Mouse (Mus musculus) liver, embryonic 15.5 days (tissue): Measurements from ENCODE around the gene Apoc3. TPM values are rescaled to one million over a fixed set of nuclear protein-coding genes. Genes with fewer than 3 reads are reported as not detected.

ENCODE experiments used
- ATAC-seq: fragments of 200-750 bp; cut with Nextera tagmentation; 2 replicates; pipeline ENCODE4 v1.8.0; 2017; ENCODE audit warnings: moderate number of reproducible peaks, mild to moderate bottlenecking, moderate library complexity; ENCODE audit not compliant: insufficient read depth
- H3K27ac ChIP-seq: fragments of 300-500 bp; sonication (generic); replicated peaks from 2 replicates; pipeline ENCODE4 v1.5.1; 2015; ENCODE audit warnings: mild to moderate bottlenecking, inconsistent platforms
- H3K27me3 ChIP-seq: fragments of 300-500 bp; sonication (generic); 2 replicates; pipeline ENCODE4 v1.6.1; 2015; ENCODE audit warnings: mild to moderate bottlenecking, inconsistent platforms
- H3K36me3 ChIP-seq: fragments of 300-500 bp; sonication (generic); replicated peaks from 2 replicates; pipeline ENCODE4 v1.6.1; 2015; ENCODE audit warnings: moderate library complexity, mild to moderate bottlenecking, inconsistent platforms
- H3K4me1 ChIP-seq: fragments of 300-500 bp; sonication (generic); replicated peaks from 2 replicates; pipeline ENCODE4 v1.6.1; 2015; ENCODE audit warnings: inconsistent platforms
- H3K4me2 ChIP-seq: fragments of 300-500 bp; sonication (generic); 2 replicates; pipeline ENCODE4 v1.6.1; 2015; ENCODE audit warnings: moderate library complexity, mild to moderate bottlenecking, inconsistent platforms
- H3K4me3 ChIP-seq: fragments of 300-500 bp; sonication (generic); replicated peaks from 2 replicates; pipeline ENCODE4 v1.5.1; 2015; ENCODE audit warnings: mild to moderate bottlenecking, inconsistent platforms
- H3K9ac ChIP-seq: fragments of 300-500 bp; sonication (generic); 2 replicates; pipeline ENCODE4 v1.6.1; 2015; ENCODE audit warnings: moderate library complexity, mild to moderate bottlenecking, inconsistent platforms
- H3K9me3 ChIP-seq: fragments of 300-500 bp; sonication (generic); replicated peaks from 2 replicates; pipeline ENCODE4 v1.6.1; 2016; ENCODE audit warnings: inconsistent platforms
- WGBS: fragments of 180-500 bp; shearing (Covaris S2); methylation state at CpG from one replicate; pipeline ENCODE4 v1.1.7; 2015; ENCODE audit warnings: mixed read lengths; ENCODE audit not compliant: insufficient replicate concordance; 5-methylcytosine and 5-hydroxymethylcytosine counted together
- polyA plus RNA-seq: library from polyadenylated mRNA; unstranded; fragments of >200 nt; fragmentation: Nextera tagmentation; extraction: Ambion mirVana; gene quantifications from 2 replicates; pipeline ENCODE4 v1.2.1, GENCODE M21; 2015

Gene Apoc3
- polyA plus RNA-seq, 1 experiment from 2014 or later = 6.8 TPM

GRCm38 (mm10) chr9:46192642-46193041, 42.8 kb downstream of the Apoc3 start:
- H3K4me1 ChIP-seq = 0 out of 2 replicates have a peak, but pooled peaks cover 4% of the 10 kb centered on the region
- WGBS = 76% methylated on average over 6 of the region's 6 CpGs
- H3K36me3 ChIP-seq = peaks cover 10% of the 10 kb centered on the region
- no peak overlapping the region for H3K4me3 ChIP-seq
- H3K9ac ChIP-seq = no peak overlapping the region
- H3K27me3 ChIP-seq = no peaks in the 10 kb centered on the region
- no peaks in the 10 kb centered on the region for H3K9me3 ChIP-seq
- no peak overlapping the region for H3K4me2 ChIP-seq
- no peak overlapping the region for H3K27ac ChIP-seq
- ATAC-seq = no peak

- Histone ChIP-seq H3K4me3 (no peak overlapping the region), H3K4me1 (no peaks in the 10 kb centered on the region), H3K27me3 (no peaks in the 10 kb centered on the region), H3K9me3 (no peaks in the 10 kb centered on the region), H3K27ac (no peak overlapping the region), H3K36me3 (peaks cover 10% of the 10 kb centered on the region), H3K9ac (no peak overlapping the region), H3K4me2 (no peak overlapping the region)
- 57% methylated on average over 1 of the region's 1 CpGs for WGBS
- ATAC-seq = no peak
Observed at GRCm38 (mm10) chr9:46191644-46192043, 43.8 kb downstream of the Apoc3 start.

GRCm38 (mm10) chr9:46191234-46191633, 44.2 kb downstream of the Apoc3 start:
- peaks cover 10% of the 10 kb centered on the region for H3K36me3 ChIP-seq
- no peaks in the 10 kb centered on the region for H3K4me1 ChIP-seq
- H3K27me3 ChIP-seq = no peaks in the 10 kb centered on the region
- no peak overlapping the region for H3K9ac ChIP-seq
- WGBS = 67% methylated on average over 8 of the region's 8 CpGs
- no peak overlapping the region for H3K4me3 ChIP-seq
- no peak overlapping the region for H3K4me2 ChIP-seq
- H3K9me3 ChIP-seq = no peaks in the 10 kb centered on the region
- no peak for ATAC-seq
- H3K27ac ChIP-seq = no peak overlapping the region

GRCm38 (mm10) chr9:46189381-46189780, 46.1 kb downstream of the Apoc3 start:
- Histone ChIP-seq H3K27me3 (no peaks in the 10 kb centered on the region), H3K4me1 (no peaks in the 10 kb centered on the region), H3K4me3 (no peak overlapping the region), H3K27ac (no peak overlapping the region), H3K9me3 (no peaks in the 10 kb centered on the region), H3K4me2 (no peak overlapping the region), H3K9ac (no peak overlapping the region), H3K36me3 (no peaks in the 10 kb centered on the region; the same call in 1 of the 2 replicates)
- no peak for ATAC-seq
- WGBS = 79% methylated on average over 10 of the region's 10 CpGs

- Histone ChIP-seq H3K27ac (no peak overlapping the region), H3K4me1 (no peaks in the 10 kb centered on the region), H3K4me3 (no peak overlapping the region), H3K27me3 (no peaks in the 10 kb centered on the region), H3K9ac (no peak overlapping the region), H3K36me3 (no peaks in the 10 kb centered on the region), H3K4me2 (no peak overlapping the region), H3K9me3 (no peaks in the 10 kb centered on the region)
- WGBS = 90% methylated on average over 5 of the region's 5 CpGs
- no peak for ATAC-seq
Observed at GRCm38 (mm10) chr9:46188956-46189355, 46.5 kb downstream of the Apoc3 start.

GRCm38 (mm10) chr9:46188370-46188769, 47.1 kb downstream of the Apoc3 start:
- no peaks in the 10 kb centered on the region for H3K27me3 ChIP-seq
- no peak for ATAC-seq
- 75% methylated on average over 4 of the region's 4 CpGs for WGBS
- H3K9me3 ChIP-seq = no peaks in the 10 kb centered on the region
- H3K4me2 ChIP-seq = no peak overlapping the region
- H3K36me3 ChIP-seq = no peaks in the 10 kb centered on the region
- no peak overlapping the region for H3K9ac ChIP-seq
- no peak overlapping the region for H3K4me3 ChIP-seq
- no peaks in the 10 kb centered on the region for H3K4me1 ChIP-seq
- H3K27ac ChIP-seq = no peak overlapping the region

- H3K9me3 ChIP-seq = no peaks in the 10 kb centered on the region
- H3K4me3 ChIP-seq = no peak overlapping the region
- H3K4me1 ChIP-seq = no peaks in the 10 kb centered on the region
- 74% methylated on average over 1 of the region's 1 CpGs for WGBS
- 0 out of 2 replicates have a peak, but pooled peaks cover 6% of the 10 kb centered on the region for H3K36me3 ChIP-seq
- no peak overlapping the region for H3K4me2 ChIP-seq
- no peak for ATAC-seq
- no peak overlapping the region for H3K27ac ChIP-seq
- no peak overlapping the region for H3K9ac ChIP-seq
- H3K27me3 ChIP-seq = no peaks in the 10 kb centered on the region
Observed at GRCm38 (mm10) chr9:46186387-46186786, 49.0 kb downstream of the Apoc3 start.

- H3K9ac ChIP-seq = no peak overlapping the region
- H3K4me2 ChIP-seq = no peak overlapping the region
- H3K9me3 ChIP-seq = no peaks in the 10 kb centered on the region
- H3K4me3 ChIP-seq = no peak overlapping the region
- no peak for ATAC-seq
- H3K36me3 ChIP-seq = 0 out of 2 replicates have a peak, but pooled peaks cover 6% of the 10 kb centered on the region
- H3K4me1 ChIP-seq = no peaks in the 10 kb centered on the region
- H3K27ac ChIP-seq = no peak overlapping the region
- H3K27me3 ChIP-seq = no peaks in the 10 kb centered on the region
- 10% methylated on average over 2 of the region's 2 CpGs for WGBS
Observed at GRCm38 (mm10) chr9:46185191-46185590, 50.2 kb downstream of the Apoc3 start.

- H3K9ac ChIP-seq = no peak overlapping the region
- no peak overlapping the region for H3K4me2 ChIP-seq
- H3K9me3 ChIP-seq = no peaks in the 10 kb centered on the region
- 67% methylated on average over 5 of the region's 5 CpGs for WGBS
- ATAC-seq = no peak
- no peaks in the 10 kb centered on the region for H3K4me1 ChIP-seq
- H3K27ac ChIP-seq = no peak overlapping the region
- no peaks in the 10 kb centered on the region for H3K27me3 ChIP-seq
- peaks cover 6% of the 10 kb centered on the region; the same call in 1 of the 2 replicates for H3K36me3 ChIP-seq
- no peak overlapping the region for H3K4me3 ChIP-seq
Observed at GRCm38 (mm10) chr9:46184542-46184941, 50.9 kb downstream of the Apoc3 start.

Other genes starting within 250 kb of the Apoc3 start
- 61.2 and 65.7 TPM in 2 replicates for gene Pafah1b2, start 222.9 kb downstream of the Apoc3 start, polyA plus RNA-seq
- 3.2 and 3.4 TPM in 2 replicates for gene Sik3, start 222.8 kb downstream of the Apoc3 start, polyA plus RNA-seq
- gene Apoa1, start 7.1 kb downstream of the Apoc3 start, polyA plus RNA-seq = 5,098 and 5,983 TPM in 2 replicates
- 0.33 TPM in 2 replicates for gene Apoa4, start 5.1 kb upstream of the Apoc3 start, polyA plus RNA-seq
- 0.69 and 1.3 TPM in 2 replicates for gene Apoa5, start 33.0 kb upstream of the Apoc3 start, polyA plus RNA-seq
- gene Zpr1, start 37.4 kb upstream of the Apoc3 start, polyA plus RNA-seq = 23.4 and 27.4 TPM in 2 replicates
- 6.6 and 6.8 TPM in 2 replicates for gene Bud13, start 47.4 kb upstream of the Apoc3 start, polyA plus RNA-seq
- not detected in 2 replicates for gene 4931429L15Rik, start 84.3 kb upstream of the Apoc3 start, polyA plus RNA-seq